In genomic region chr14:8161777-8162176, GRCm38 (mm10) we compare ENCODE assay signal across 8 mouse cellular contexts. TPM values are rescaled to one million over a fixed set of nuclear protein-coding genes. Genes with fewer than 3 reads are reported as not detected.
DNase-seq lines count a peak whose midpoint lies in the region; ATAC-seq and TF ChIP-seq lines count a peak whose summit lies in the region.
"Had no signal": no experiment of that assay in that cellular context is flagged by ENCODE, and none has a peak within 500 bp of the region (broad histone marks: within the 10 kb centered on the region; RNA-seq: fewer than 3 reads in every experiment).

No protein-coding gene starts in this region.

- DNase-seq in kidney, postnatal 0 days (ENCODE audit: low spot score) = no peak
- DNase-seq in kidney, adult 11 months = no peak
- peak; percentile 23 for DNase-seq in CD4-positive, CD25-positive, alpha-beta regulatory T cell, adult 2 months (ENCODE audit: low read depth, low spot score)
- DNase-seq in G1E (ENCODE audit: low spot score) = no peak
- DNase-seq in lung, postnatal 25 days (ENCODE audit: low spot score) = peak; percentile 23
- no peak for DNase-seq in adipocyte (ENCODE audit: low spot score)

- ATAC-seq in kidney, postnatal 0 days (replicated peaks; ENCODE audit: low FRiP score, low read depth) = no peak; the same call in 1 of the 2 replicates
- ATAC-seq in G1E (ENCODE audit: extremely low read depth, insufficient number of reproducible peaks, low FRiP score, poor library complexity, severe bottlenecking) = peak; percentile 22; the same call in 1 of the 2 replicates
- no peak for ATAC-seq in inflammation-experienced regulatory T-cells, adult 6 months

- H3K4me3 ChIP-seq in kidney, postnatal 0 days (replicated peaks; ENCODE audit: low read depth, low read length) = no peak overlapping the region
- H3K4me3 ChIP-seq in G1E (ENCODE audit: low read depth, low read length) = no peak overlapping the region
- H3K4me3 ChIP-seq: limb, embryonic 15.5 days had no signal

- H3K9me3 ChIP-seq in kidney, postnatal 0 days (replicated peaks; ENCODE audit: low read length) = no peaks in the 10 kb centered on the region
- H3K9me3 ChIP-seq in G1E (replicated peaks) = no peaks in the 10 kb centered on the region
- H3K9me3 ChIP-seq: limb, embryonic 15.5 days had no signal

- peaks cover 40% of the 10 kb centered on the region for H3K36me3 ChIP-seq in kidney, postnatal 0 days (ENCODE audit: insufficient read depth, low read length)
- H3K36me3 ChIP-seq in G1E (replicated peaks) = peaks cover 55% of the 10 kb centered on the region

- no peaks in the 10 kb centered on the region for H3K27me3 ChIP-seq in kidney, postnatal 0 days (ENCODE audit: insufficient read depth, low read length)
- no peaks in the 10 kb centered on the region for H3K27me3 ChIP-seq in G1E (ENCODE audit: insufficient read depth, low read length)
- H3K27me3 ChIP-seq: limb, embryonic 15.5 days had no signal

- no peaks in the 10 kb centered on the region for H3K4me1 ChIP-seq in kidney, postnatal 0 days (replicated peaks; ENCODE audit: insufficient read depth, low read length)
- no peaks in the 10 kb centered on the region for H3K4me1 ChIP-seq in G1E (ENCODE audit: insufficient read depth, low read depth, low read length)
- H3K4me1 ChIP-seq: limb, embryonic 15.5 days had no signal

- H3K9ac ChIP-seq in kidney, postnatal 0 days (ENCODE audit: low read depth, low read length) = no peak overlapping the region
- H3K9ac ChIP-seq: limb, embryonic 15.5 days had no signal

- WGBS in kidney, postnatal 0 days = 88% methylated on average over 2 of the region's 2 CpGs

- TF ChIP-seq CTCF in kidney, postnatal 0 days (IDR thresholded peaks at IDR 0.05; ENCODE audit: low read depth) = peak; percentile 52
- no peak for TF ChIP-seq CTCF in G1E (IDR thresholded peaks at IDR 0.05; ENCODE audit: low read depth, low read length)

- no peak overlapping the region for H3K4me2 ChIP-seq in kidney, postnatal 0 days (ENCODE audit: low read length)
- H3K4me2 ChIP-seq: limb, embryonic 15.5 days had no signal

- H3K27ac ChIP-seq in kidney, postnatal 0 days = no peak overlapping the region
- H3K27ac ChIP-seq: limb, embryonic 15.5 days had no signal

RNA-seq across cellular contexts. Expression of gene Pdhb, which starts 11.0 kb away (rescaled TPM):
- polyA plus RNA-seq in kidney, postnatal 0 days (2015; fragmentation: Nextera tagmentation; extraction: Ambion mirVana) = 318 and 322 TPM in 2 replicates
- total RNA-seq in G1E (2014; fragmentation: Nextera tagmentation) (76.1 and 91.4 TPM in 2 replicates), G1E (2017) (141 and 182 TPM in 2 replicates)
- 72.1 and 79.4 TPM in 2 replicates for polyA plus RNA-seq in G1E (2012)
- polyA plus RNA-seq in inflammation-experienced regulatory T-cells, adult 6 months (2017; shearing (Covaris generic)) = 100 to 1,000 TPM; 127 to 152 (median 143) TPM

RNA-seq across cellular contexts. Expression of gene Kctd6, which starts 52.2 kb away (rescaled TPM):
- polyA plus RNA-seq in kidney, postnatal 0 days (2015; fragmentation: Nextera tagmentation; extraction: Ambion mirVana) = 30.2 and 34.1 TPM in 2 replicates
- 3.1 and 4.6 TPM in 2 replicates for total RNA-seq in G1E (2014; fragmentation: Nextera tagmentation)
- total RNA-seq in G1E (2017) = 9.3 and 9.9 TPM in 2 replicates
- 0.64 and 0.70 TPM in 2 replicates for polyA plus RNA-seq in G1E (2012)
- 1 to 10 TPM; 1.9 to 3.6 (median 3.0) TPM for polyA plus RNA-seq in inflammation-experienced regulatory T-cells, adult 6 months (2017; shearing (Covaris generic))

Comparison
In these comparisons a context has a peak if more than half of its experiments do, and no peak if none do; other contexts are left out.
1. DNase-seq: peak in CD4-positive, CD25-positive, alpha-beta regulatory T cell, adult 2 months (single experiment) and lung, postnatal 25 days (single experiment); none in kidney, postnatal 0 days (single experiment), kidney, adult 11 months (single experiment), G1E (single experiment) and adipocyte (single experiment).